Mouse (Mus musculus) E14TG2a.4 (cell line): ENCODE data around the gene Cinp.

Experiments used
- CTCF ChIP-seq: conservative IDR thresholded peaks from 2 replicates; pipeline ENCODE4 v1.5.1; 2014; ENCODE audit warnings: low read length
- NANOG ChIP-seq: IDR thresholded peaks from 2 replicates; pipeline ENCODE4 v1.6.1; 2014; ENCODE audit warnings: borderline replicate concordance, low read length, mixed read lengths
- POU5F1 ChIP-seq: IDR thresholded peaks from 2 replicates; pipeline ENCODE4 v1.6.1; 2014; ENCODE audit warnings: low read length, borderline replicate concordance

GRCm38 (mm10) chr12:110837850-110838249, 51.1 kb downstream of the Cinp start:
- no peak for TF ChIP-seq CTCF
- TF ChIP-seq NANOG, result no peak
- TF ChIP-seq POU5F1, result no peak
